Mouse (Mus musculus) forebrain, embryonic 11.5 days (tissue): ENCODE results near the gene Me3. TPM values are rescaled to one million over a fixed set of nuclear protein-coding genes. Genes with fewer than 3 reads are reported as not detected.

Experiments
- ATAC-seq: fragments of 200-750 bp; cut with Nextera tagmentation; replicated peaks from 2 replicates; pipeline ENCODE4 v1.8.0; 2017; ENCODE audit warnings: moderate TSS enrichment; ENCODE audit not compliant: low FRiP score
- DNase-seq: peaks from one replicate; pipeline ENCODE4 v3.0.0-alpha.2; 2017; ENCODE audit warnings: low spot score
- H3K27ac ChIP-seq: fragments of 300-500 bp; sonication (generic); 2 replicates; pipeline ENCODE4 v1.5.1; 2014; ENCODE audit warnings: low read depth, low read length
- H3K27me3 ChIP-seq: fragments of 300-500 bp; sonication (generic); 2 replicates; pipeline ENCODE4 v1.6.1; 2014; ENCODE audit warnings: mild to moderate bottlenecking, low read length, mixed read lengths; ENCODE audit not compliant: control insufficient read depth, insufficient read depth
- H3K36me3 ChIP-seq: fragments of 300-500 bp; sonication (generic); 2 replicates; pipeline ENCODE4 v1.6.1; 2014; ENCODE audit warnings: mild to moderate bottlenecking, low read length, moderate library complexity, mixed read lengths; ENCODE audit not compliant: control insufficient read depth, insufficient read depth
- H3K4me1 ChIP-seq: fragments of 300-500 bp; sonication (generic); replicated peaks from 2 replicates; pipeline ENCODE4 v1.6.1; 2014; ENCODE audit warnings: low read length, mixed read lengths; ENCODE audit not compliant: control insufficient read depth, insufficient read depth
- H3K4me2 ChIP-seq: fragments of 300-500 bp; sonication (generic); 2 replicates; pipeline ENCODE4 v1.6.1; 2014; ENCODE audit warnings: low read depth, mild to moderate bottlenecking, low read length, moderate library complexity, mixed read lengths; ENCODE audit not compliant: severe bottlenecking
- H3K4me3 ChIP-seq: fragments of 300-500 bp; sonication (generic); 2 replicates; pipeline ENCODE4 v1.5.1; 2014; ENCODE audit warnings: low read depth, low read length
- H3K9ac ChIP-seq: fragments of 300-500 bp; sonication (generic); 2 replicates; pipeline ENCODE4 v1.6.1; 2014; ENCODE audit warnings: low read length
- H3K9me3 ChIP-seq: fragments of 300-500 bp; sonication (generic); 2 replicates; pipeline ENCODE4 v1.6.1; 2016; ENCODE audit warnings: low read length, mixed read lengths; ENCODE audit not compliant: control insufficient read depth
- WGBS: fragments of 180-500 bp; shearing (Covaris S2); extraction: QIAGEN DNeasy Blood & Tissue Kit; methylation state at CpG from one replicate; pipeline ENCODE4 v1.1.7; 2014; 5-methylcytosine and 5-hydroxymethylcytosine counted together
- polyA plus RNA-seq: library from polyadenylated mRNA; unstranded; fragments of >200 nt; fragmentation: Nextera tagmentation; extraction: Ambion mirVana; gene quantifications from 2 replicates; pipeline ENCODE4 v1.2.1, GENCODE M21; 2014

The Me3 gene
- polyA plus RNA-seq, 1 experiment from 2014 or later, result 0.90 TPM

GRCm38 (mm10) chr7:89623331-89623730, 8.9 kb upstream of the Me3 start:
- H3K9me3 ChIP-seq, result no peaks in the 10 kb centered on the region
- no peak overlapping the region for H3K9ac ChIP-seq
- WGBS, result 89% methylated on average over 4 of the region's 4 CpGs
- H3K27me3 ChIP-seq, result no peaks in the 10 kb centered on the region
- ATAC-seq, result no peak
- H3K4me3 ChIP-seq, result no peak overlapping the region
- H3K4me2 ChIP-seq, result no peak overlapping the region
- H3K27ac ChIP-seq, result no peak overlapping the region
- H3K4me1 ChIP-seq, result peaks cover 2% of the 10 kb centered on the region; the same call in 1 of the 2 replicates
- no peak for DNase-seq
- no peaks in the 10 kb centered on the region for H3K36me3 ChIP-seq

DNA sequence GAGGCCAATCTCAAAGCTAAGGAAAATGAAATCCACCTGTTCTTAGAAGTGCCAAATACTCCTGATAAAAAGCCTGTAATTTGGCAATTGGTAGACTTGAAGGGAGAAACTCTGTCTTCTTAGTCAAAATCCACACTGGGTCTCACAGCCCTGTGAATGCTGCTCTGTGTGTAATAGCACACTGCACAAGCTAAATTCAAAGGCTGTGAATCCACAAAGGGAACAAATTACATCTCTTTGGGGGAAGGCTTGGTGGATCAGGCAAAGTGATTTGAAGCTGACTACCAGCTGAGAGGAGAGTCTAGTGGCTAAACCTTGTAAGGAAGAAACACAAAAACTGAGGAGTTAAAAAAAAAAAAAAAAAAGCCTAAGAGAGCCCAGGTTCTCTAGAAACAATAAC, 4.8 kb upstream of the Me3 start:
- peak; percentile 57 for ATAC-seq
- Histone ChIP-seq H3K36me3 (no peaks in the 10 kb centered on the region), H3K27ac (peak overlapping the region; percentile 50), H3K9ac (no peak overlapping the region), H3K9me3 (no peaks in the 10 kb centered on the region), H3K4me3 (no peak overlapping the region), H3K4me2 (no peak overlapping the region), H3K27me3 (0 out of 2 replicates have a peak, but pooled peaks cover 3% of the 10 kb centered on the region), H3K4me1 (peaks cover 2% of the 10 kb centered on the region; the same call in 1 of the 2 replicates)
- DNase-seq, result no peak

DNA sequence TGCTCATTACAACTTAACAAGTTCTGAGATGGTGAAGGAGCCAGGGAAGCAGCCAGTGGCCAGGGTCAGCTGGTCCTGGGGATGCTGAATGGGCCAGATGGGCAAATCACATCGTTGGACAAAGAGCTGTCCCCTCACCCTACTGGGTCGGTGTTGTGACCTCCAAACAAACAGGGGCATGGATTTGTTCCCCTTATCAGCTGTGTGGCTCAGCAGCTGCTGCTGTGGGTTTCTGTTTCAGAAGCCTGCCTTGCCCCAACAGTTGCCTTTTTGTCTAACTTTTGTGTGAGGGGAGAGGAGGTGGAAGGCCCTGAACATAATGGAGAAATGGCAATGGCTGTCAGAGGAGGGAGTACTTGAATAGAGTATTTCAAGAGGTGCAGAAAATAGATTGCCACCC, 4.2 kb upstream of the Me3 start:
- ATAC-seq (peak; percentile 67), DNase-seq (peak; percentile 52)
- Histone ChIP-seq H3K4me1 (peaks cover 2% of the 10 kb centered on the region; the same call in 1 of the 2 replicates), H3K27me3 (0 out of 2 replicates have a peak, but pooled peaks cover 3% of the 10 kb centered on the region), H3K4me3 (no peak overlapping the region), H3K4me2 (no peak overlapping the region), H3K9me3 (no peaks in the 10 kb centered on the region), H3K36me3 (no peaks in the 10 kb centered on the region), H3K27ac (peak overlapping the region; percentile 50; the same call in 1 of the 2 replicates), H3K9ac (no peak overlapping the region)
- 3% methylated on average over 2 of the region's 2 CpGs for WGBS

DNA sequence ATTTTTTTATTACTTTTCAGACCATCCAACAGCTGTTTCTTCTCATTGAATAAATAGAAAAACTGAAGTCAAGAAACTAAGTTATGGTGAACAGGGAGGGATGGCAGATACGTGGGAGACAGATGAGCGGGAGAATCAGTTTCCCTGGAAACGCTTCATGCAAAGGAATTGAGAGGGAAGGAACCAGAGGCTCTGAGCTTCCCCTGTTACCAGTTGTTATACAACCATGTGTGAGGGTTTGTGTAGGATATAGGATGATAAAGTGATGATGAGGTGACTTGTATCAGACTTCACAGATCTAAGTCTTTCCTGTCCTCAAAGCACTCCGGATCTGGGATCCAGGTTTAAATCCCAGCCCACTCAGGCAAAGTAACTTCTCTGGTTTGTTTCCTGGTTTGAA, 3.2 kb upstream of the Me3 start:
- 0 out of 2 replicates have a peak, but pooled peaks cover 3% of the 10 kb centered on the region for H3K27me3 ChIP-seq
- no peaks in the 10 kb centered on the region for H3K9me3 ChIP-seq
- H3K27ac ChIP-seq, result no peak overlapping the region
- DNase-seq (no peak), ATAC-seq (no peak)
- no peak overlapping the region for H3K9ac ChIP-seq
- peaks cover 2% of the 10 kb centered on the region; the same call in 1 of the 2 replicates for H3K4me1 ChIP-seq
- no peaks in the 10 kb centered on the region for H3K36me3 ChIP-seq
- no peak overlapping the region for H3K4me3 ChIP-seq
- no peak overlapping the region for H3K4me2 ChIP-seq
- 58% methylated on average over 4 of the region's 4 CpGs for WGBS

DNA sequence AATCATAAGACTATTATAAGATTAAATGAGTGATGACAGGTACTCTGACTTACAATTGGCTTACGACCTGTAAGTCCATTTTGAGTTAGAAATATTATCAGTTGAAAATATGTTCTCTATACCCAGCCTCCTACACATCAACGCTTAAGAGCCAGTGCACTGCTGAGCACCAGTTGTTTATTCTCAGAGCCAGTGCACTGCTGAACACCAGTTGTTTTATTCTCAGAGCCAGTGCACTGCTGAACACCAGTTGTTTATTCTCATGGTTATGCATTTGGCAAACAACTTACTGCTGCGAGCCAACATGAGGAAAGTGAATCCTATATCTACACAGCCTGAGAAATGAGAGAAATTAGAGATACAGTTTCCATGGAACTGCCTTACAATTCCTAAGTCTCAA, 2.3 kb upstream of the Me3 start:
- H3K9ac ChIP-seq, result no peak overlapping the region
- no peaks in the 10 kb centered on the region for H3K9me3 ChIP-seq
- no peak overlapping the region for H3K4me3 ChIP-seq
- H3K36me3 ChIP-seq, result no peaks in the 10 kb centered on the region
- 0 out of 2 replicates have a peak, but pooled peaks cover 3% of the 10 kb centered on the region for H3K27me3 ChIP-seq
- H3K4me2 ChIP-seq, result no peak overlapping the region
- peaks cover 2% of the 10 kb centered on the region; the same call in 1 of the 2 replicates for H3K4me1 ChIP-seq
- DNase-seq (no peak), ATAC-seq (no peak)
- no peak overlapping the region for H3K27ac ChIP-seq
- WGBS, result 72% methylated on average over 3 of the region's 3 CpGs

- 84% methylated on average over 3 of the region's 3 CpGs for WGBS
- no peaks in the 10 kb centered on the region for H3K9me3 ChIP-seq
- H3K27me3 ChIP-seq, result 0 out of 2 replicates have a peak, but pooled peaks cover 3% of the 10 kb centered on the region
- no peak overlapping the region for H3K9ac ChIP-seq
- no peak for ATAC-seq
- peaks cover 2% of the 10 kb centered on the region; the same call in 1 of the 2 replicates for H3K4me1 ChIP-seq
- no peak overlapping the region for H3K27ac ChIP-seq
- no peaks in the 10 kb centered on the region for H3K36me3 ChIP-seq
- no peak for DNase-seq
- H3K4me2 ChIP-seq, result no peak overlapping the region
- no peak overlapping the region for H3K4me3 ChIP-seq
Measured at GRCm38 (mm10) chr7:89630796-89631195, 1.4 kb upstream of the Me3 start.

DNA sequence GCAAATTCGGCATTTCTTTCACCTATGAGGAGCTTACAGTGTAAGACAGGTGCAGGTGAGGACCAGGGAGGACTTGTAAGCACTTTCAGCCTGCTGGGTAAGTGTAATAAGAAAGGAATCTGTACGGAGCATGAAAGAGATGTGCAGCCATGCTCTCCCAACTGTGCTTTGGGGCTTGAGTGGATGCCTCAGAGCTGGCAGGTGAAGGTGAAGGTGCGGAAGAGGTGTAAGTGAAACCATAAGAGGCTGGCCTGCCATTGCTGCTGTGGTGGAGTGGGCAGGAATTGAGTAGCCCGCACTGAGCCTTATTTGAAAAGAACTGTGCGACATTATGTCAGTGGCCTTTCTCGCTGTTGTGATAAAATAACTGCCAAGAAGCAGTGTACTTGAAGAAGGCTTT, 8.3 kb downstream of the Me3 start:
- H3K36me3 ChIP-seq, result no peaks in the 10 kb centered on the region
- H3K4me2 ChIP-seq, result no peak overlapping the region
- no peak overlapping the region for H3K4me3 ChIP-seq
- H3K27ac ChIP-seq, result no peak overlapping the region
- ATAC-seq (no peak), DNase-seq (no peak)
- H3K27me3 ChIP-seq, result no peaks in the 10 kb centered on the region
- no peak overlapping the region for H3K9ac ChIP-seq
- H3K4me1 ChIP-seq, result no peaks in the 10 kb centered on the region; the same call in 1 of the 2 replicates
- no peaks in the 10 kb centered on the region for H3K9me3 ChIP-seq
- 90% methylated on average over 6 of the region's 6 CpGs for WGBS

DNA sequence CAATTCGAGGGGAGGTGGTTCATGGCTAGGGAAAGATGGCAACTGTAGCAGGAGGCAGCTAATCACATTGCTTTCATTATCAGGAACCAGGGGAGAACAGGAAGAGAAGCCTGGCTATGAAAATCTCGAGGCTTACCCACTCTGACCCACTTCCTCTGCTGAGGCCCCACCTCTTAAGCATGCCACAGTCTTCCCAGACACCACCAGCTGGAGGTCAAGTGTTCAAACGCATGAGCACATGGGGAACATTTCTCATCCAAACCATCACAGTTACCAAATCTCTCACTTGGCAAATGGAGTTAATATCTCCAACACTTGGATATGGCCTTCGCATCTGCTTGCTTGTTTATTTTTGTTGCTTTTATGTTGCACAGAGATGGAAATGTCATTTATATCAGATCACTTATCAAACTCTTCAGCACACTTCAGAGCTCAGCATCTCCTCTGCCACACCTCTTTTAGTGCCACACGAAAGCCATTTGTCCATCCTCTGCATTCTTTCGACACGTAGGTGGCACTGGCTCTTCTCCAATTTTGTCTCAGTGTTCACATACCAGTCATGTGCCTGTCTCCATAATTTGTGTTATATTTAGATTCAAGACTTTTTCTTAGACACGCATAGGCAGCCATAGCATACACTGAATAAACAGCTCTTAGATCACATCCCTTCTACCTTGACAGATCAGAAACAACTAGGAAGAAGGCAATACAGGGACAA, 8.9 kb downstream of the Me3 start:
- WGBS, result 83% methylated on average over 8 of the region's 8 CpGs
- Histone ChIP-seq H3K27ac (no peak overlapping the region), H3K4me1 (no peaks in the 10 kb centered on the region; the same call in 1 of the 2 replicates), H3K4me2 (no peak overlapping the region), H3K27me3 (no peaks in the 10 kb centered on the region), H3K9ac (no peak overlapping the region), H3K36me3 (no peaks in the 10 kb centered on the region), H3K9me3 (no peaks in the 10 kb centered on the region), H3K4me3 (no peak overlapping the region)
- DNase-seq, result no peak
- no peak for ATAC-seq

- ATAC-seq (no peak), DNase-seq (no peak)
- WGBS, result 82% methylated on average over 3 of the region's 3 CpGs
- H3K9ac ChIP-seq, result no peak overlapping the region
- H3K4me1 ChIP-seq, result no peaks in the 10 kb centered on the region
- no peak overlapping the region for H3K4me3 ChIP-seq
- H3K4me2 ChIP-seq, result no peak overlapping the region
- no peaks in the 10 kb centered on the region for H3K9me3 ChIP-seq
- H3K27me3 ChIP-seq, result no peaks in the 10 kb centered on the region
- no peaks in the 10 kb centered on the region for H3K36me3 ChIP-seq
- no peak overlapping the region for H3K27ac ChIP-seq
Measured at GRCm38 (mm10) chr7:89645015-89645414, 12.8 kb downstream of the Me3 start.
